ENCODE assay signal across 20 mouse cellular contexts in the genomic region with DNA sequence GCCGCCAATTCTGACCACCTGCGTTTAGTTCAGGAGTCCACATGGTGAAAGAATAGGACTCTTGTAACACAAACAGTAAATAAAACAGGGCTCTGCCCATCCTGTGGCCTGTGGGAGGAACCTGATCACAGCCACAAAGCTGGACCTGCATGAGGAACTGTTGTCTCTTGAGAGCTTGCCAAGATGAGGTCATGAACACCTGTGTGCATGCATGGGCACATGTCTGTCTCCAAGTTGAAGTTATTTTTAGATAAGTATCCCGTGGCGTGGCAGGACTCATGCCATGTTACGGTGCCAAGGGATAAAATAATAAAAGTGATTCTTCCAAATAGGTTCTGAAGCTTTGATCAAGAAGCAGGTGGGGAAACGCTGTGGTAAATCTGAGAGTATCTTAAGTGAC. TPM values are rescaled to one million over a fixed set of nuclear protein-coding genes. Genes with fewer than 3 reads are reported as not detected.
DNase-seq lines count a peak whose midpoint lies in the region; ATAC-seq and TF ChIP-seq lines count a peak whose summit lies in the region.
"Had no signal": no experiment of that assay in that cellular context is flagged by ENCODE, and none has a peak within 500 bp of the region (broad histone marks: within the 10 kb centered on the region; RNA-seq: fewer than 3 reads in every experiment).

No protein-coding gene starts in this region.

- ATAC-seq in heart, embryonic 12.5 days (ENCODE audit: insufficient number of reproducible peaks, low FRiP score), result no peak
- ATAC-seq: forebrain, embryonic 14.5 days; intestine, postnatal 0 days; lung, postnatal 0 days had no signal

- TF ChIP-seq CTCF in cerebellum, adult 2 months (IDR thresholded peaks at IDR 0.05; ENCODE audit: borderline replicate concordance, insufficient read depth, low read depth, low read length), result no peak

- no peak overlapping the region for H3K4me3 ChIP-seq in heart, embryonic 12.5 days
- no peak overlapping the region for H3K4me3 ChIP-seq in cerebellum, adult 2 months (replicated peaks; ENCODE audit: insufficient read depth, low read depth, low read length)
- H3K4me3 ChIP-seq: embryonic facial prominence, embryonic 10.5 days; layer of hippocampus, adult 2 months; left cerebral cortex, adult 2 months; limb, embryonic 12.5 days had no signal

- TF ChIP-seq POLR2A in cerebellum, adult 2 months (IDR thresholded peaks at IDR 0.05; ENCODE audit: borderline replicate concordance, insufficient read depth, low read length), result no peak

- H3K4me2 ChIP-seq in heart, embryonic 12.5 days, result no peak overlapping the region
- H3K4me2 ChIP-seq: hindbrain, embryonic 14.5 days; limb, embryonic 12.5 days had no signal

- DNase-seq in heart, adult 8-10 months (ENCODE audit: low spot score), result peak; percentile 13
- DNase-seq in cerebellum, adult 11 months, result peak; percentile 90
- peak; percentile 91 to 98 for DNase-seq in cerebellum, adult 2 months
- DNase-seq in fat pad, adult 2 months (ENCODE audit: extremely low read depth, low read depth, low spot score), result peak; percentile 19
- no peak for DNase-seq in spleen, adult 18-20 months
- DNase-seq in left cerebral cortex, adult 18-20 months (ENCODE audit: low spot score in 2 of 2), result no peak
- DNase-seq: kidney, postnatal 10 days; midbrain, embryonic 14.5 days; thymus, postnatal 4 days had no signal

- 74% methylated on average over 6 of the region's 6 CpGs for WGBS in heart, embryonic 12.5 days
- WGBS in cerebellum, adult 2 months, result 12% methylated on average over 6 of the region's 6 CpGs

- no peak overlapping the region for H3K27ac ChIP-seq in heart, embryonic 12.5 days (ENCODE audit: poor library complexity, severe bottlenecking)
- peak overlapping the region; percentile 78 for H3K27ac ChIP-seq in cerebellum, adult 2 months (ENCODE audit: insufficient read depth, low read length)
- H3K27ac ChIP-seq: embryonic facial prominence, embryonic 10.5 days; hindbrain, embryonic 14.5 days; layer of hippocampus, adult 2 months; left cerebral cortex, adult 2 months; limb, embryonic 12.5 days; liver, embryonic 14.5 days had no signal

- H3K9ac ChIP-seq in heart, embryonic 12.5 days, result no peak overlapping the region
- H3K9ac ChIP-seq: hindbrain, embryonic 14.5 days; limb, embryonic 12.5 days; liver, embryonic 14.5 days had no signal

- no peaks in the 10 kb centered on the region for H3K27me3 ChIP-seq in heart, embryonic 12.5 days (replicated peaks)
- H3K27me3 ChIP-seq in cerebellum, adult 2 months (ENCODE audit: control insufficient read depth, insufficient read depth, low read length), result no peaks in the 10 kb centered on the region
- H3K27me3 ChIP-seq: limb, embryonic 12.5 days had no signal

- no peaks in the 10 kb centered on the region for H3K36me3 ChIP-seq in heart, embryonic 12.5 days
- H3K36me3 ChIP-seq: embryonic facial prominence, embryonic 10.5 days; G1E; limb, embryonic 12.5 days had no signal

- no peaks in the 10 kb centered on the region for H3K4me1 ChIP-seq in heart, embryonic 12.5 days (replicated peaks)
- peaks cover 16% of the 10 kb centered on the region for H3K4me1 ChIP-seq in cerebellum, adult 2 months (ENCODE audit: control insufficient read depth, insufficient read depth, low read length)
- H3K4me1 ChIP-seq: embryonic facial prominence, embryonic 10.5 days; limb, embryonic 12.5 days had no signal

- H3K9me3 ChIP-seq in heart, embryonic 12.5 days (replicated peaks), result no peaks in the 10 kb centered on the region
- H3K9me3 ChIP-seq: embryonic facial prominence, embryonic 10.5 days; G1E had no signal

RNA-seq across cellular contexts. Expression of a gene that starts 19.3 kb away (rescaled TPM):
- total RNA-seq in heart, adult 8-10 months (2022), result 1 to 10 TPM; 6.7 to 7.8 (median 6.9) TPM
- polyA plus RNA-seq in heart, embryonic 12.5 days (2016; fragmentation: Nextera tagmentation; extraction: Ambion mirVana), result 12.2 and 12.4 TPM in 2 replicates
- 20.1 and 21.5 TPM in 2 replicates for polyA plus RNA-seq in cerebellum, adult 2 months (2012; rRNA removed)
- 10 to 100 TPM; 15.4 to 16.0 TPM for total RNA-seq in left cerebral cortex, adult 18-20 months (2021)

Comparison
In these comparisons a context has a peak if more than half of its experiments do, and no peak if none do; other contexts are left out.
1. DNase-seq: peak in heart, adult 8-10 months (single experiment), cerebellum, adult 11 months (single experiment), cerebellum, adult 2 months (2 of 2) and fat pad, adult 2 months (single experiment); none in spleen, adult 18-20 months (0 of 2) and left cerebral cortex, adult 18-20 months (0 of 2).